Mouse (Mus musculus): ENCODE data around the gene Oaf. TPM values are rescaled to one million over a fixed set of nuclear protein-coding genes. Genes with fewer than 3 reads are reported as not detected.

The Oaf gene
- total RNA-seq, 1 experiment = 22.8 TPM

- Histone ChIP-seq H3K4me3 (ENCODE audit: insufficient read depth in 1 of 2, low read depth in 1 of 2, low read length in 2 of 2, poor library complexity in 1 of 2, severe bottlenecking in 1 of 2) (no peak overlapping the region), H3K9me3 (ENCODE audit: control insufficient read depth, insufficient read depth, low read depth, low read length) (no peaks in the 10 kb centered on the region), H3K27ac (ENCODE audit: insufficient read depth, low read depth, low read length, poor library complexity, severe bottlenecking) (no peak overlapping the region), H3K9ac (ENCODE audit: insufficient read depth, low read depth, low read length, poor library complexity, severe bottlenecking) (no peak overlapping the region), H3K4me1 (ENCODE audit: control insufficient read depth in 2 of 2, insufficient read depth in 2 of 2, low read length in 2 of 2, poor library complexity in 1 of 2) (peaks cover 16 to 28% of the 10 kb centered on the region in 2 experiments), H3K36me3 (ENCODE audit: control insufficient read depth, insufficient read depth, low read length, poor library complexity, severe bottlenecking) (no peaks in the 10 kb centered on the region)
- no peak for DNase-seq (ENCODE audit: low read depth, low spot score)
- in situ Hi-C loops (cut with MboI; ENCODE audit: low sequenced_read_pairs in 2 of 2, unreplicated experiment in 2 of 2) = no loop called here
- no peak for TF ChIP-seq CHD2 (IDR thresholded peaks at IDR 0.05; ENCODE audit: low read depth, low read length)
Observed at GRCm38 (mm10) chr9:43262390-43262789, 22.7 kb upstream of the Oaf start.

GRCm38 (mm10) chr9:43261941-43262340, 22.2 kb upstream of the Oaf start:
- Histone ChIP-seq H3K9ac (ENCODE audit: insufficient read depth, low read depth, low read length, poor library complexity, severe bottlenecking) (no peak overlapping the region), H3K36me3 (ENCODE audit: control insufficient read depth, insufficient read depth, low read length, poor library complexity, severe bottlenecking) (no peaks in the 10 kb centered on the region), H3K9me3 (ENCODE audit: control insufficient read depth, insufficient read depth, low read depth, low read length) (no peaks in the 10 kb centered on the region), H3K27ac (ENCODE audit: insufficient read depth, low read depth, low read length, poor library complexity, severe bottlenecking) (no peak overlapping the region), H3K4me3 (ENCODE audit: insufficient read depth in 1 of 2, low read depth in 1 of 2, low read length in 2 of 2, poor library complexity in 1 of 2, severe bottlenecking in 1 of 2) (no peak overlapping the region), H3K4me1 (ENCODE audit: control insufficient read depth in 2 of 2, insufficient read depth in 2 of 2, low read length in 2 of 2, poor library complexity in 1 of 2) (peaks cover 13 to 28% of the 10 kb centered on the region in 2 experiments)
- TF ChIP-seq MAFK (IDR thresholded peaks at IDR 0.05; ENCODE audit: insufficient read depth, low read depth, low read length) (peak; percentile 47), ZC3H11A (IDR thresholded peaks at IDR 0.05; ENCODE audit: borderline replicate concordance, low read depth, low read length) (no peak)
- DNase-seq (ENCODE audit: low read depth, low spot score) = no peak
- in situ Hi-C loops (cut with MboI; ENCODE audit: low sequenced_read_pairs in 2 of 2, unreplicated experiment in 2 of 2) = no loop called here

DNA sequence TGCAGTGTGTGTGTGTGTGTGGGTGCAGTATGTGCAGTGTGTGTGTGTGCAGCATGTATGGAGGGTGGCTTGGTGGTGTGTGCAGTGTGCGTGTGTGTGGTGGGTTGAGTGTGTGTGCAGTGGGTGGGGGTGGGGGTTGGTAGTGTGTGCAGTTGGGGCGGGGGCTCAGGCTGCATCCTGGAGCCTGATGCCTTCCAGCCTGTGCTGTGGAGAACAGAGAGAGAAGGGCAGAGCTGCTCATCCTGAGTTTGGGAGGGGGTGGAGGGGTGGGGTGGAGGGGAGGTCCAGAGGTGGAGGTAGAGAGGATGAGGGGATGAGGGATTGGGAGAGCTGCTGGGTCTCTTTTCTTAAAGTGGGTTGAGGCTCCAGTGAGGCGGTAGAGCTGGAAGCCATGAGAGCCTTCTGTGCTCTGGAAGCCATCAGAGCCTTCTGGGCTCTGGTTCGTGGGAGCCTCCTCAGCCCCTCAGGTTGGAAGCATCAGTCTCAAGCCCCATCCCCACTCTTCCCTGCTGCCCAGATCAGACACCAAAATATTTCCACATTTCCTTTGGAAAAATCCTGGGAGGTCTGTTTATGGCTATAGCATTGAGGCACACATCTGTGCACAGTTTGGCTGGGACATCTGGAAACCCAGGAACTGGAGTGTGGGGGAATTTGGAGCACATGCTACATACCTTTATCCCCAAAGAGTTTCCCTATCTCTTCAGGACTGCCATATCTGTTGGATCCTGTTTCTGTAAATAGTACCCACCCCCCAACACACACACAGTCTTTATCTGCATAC, 21.6 kb upstream of the Oaf start:
- Histone ChIP-seq H3K9ac (ENCODE audit: insufficient read depth, low read depth, low read length, poor library complexity, severe bottlenecking) (no peak overlapping the region), H3K4me3 (ENCODE audit: insufficient read depth in 1 of 2, low read depth in 1 of 2, low read length in 2 of 2, poor library complexity in 1 of 2, severe bottlenecking in 1 of 2) (no peak overlapping the region), H3K4me1 (ENCODE audit: control insufficient read depth in 2 of 2, insufficient read depth in 2 of 2, low read length in 2 of 2, poor library complexity in 1 of 2) (peaks cover 10 to 26% of the 10 kb centered on the region in 2 experiments), H3K36me3 (ENCODE audit: control insufficient read depth, insufficient read depth, low read length, poor library complexity, severe bottlenecking) (no peaks in the 10 kb centered on the region), H3K27ac (ENCODE audit: insufficient read depth, low read depth, low read length, poor library complexity, severe bottlenecking) (no peak overlapping the region), H3K9me3 (ENCODE audit: control insufficient read depth, insufficient read depth, low read depth, low read length) (no peaks in the 10 kb centered on the region)
- TF ChIP-seq CHD2 (IDR thresholded peaks at IDR 0.05; ENCODE audit: low read depth, low read length) (no peak), MAFK (IDR thresholded peaks at IDR 0.05; ENCODE audit: insufficient read depth, low read depth, low read length) (no peak), HCFC1 (IDR thresholded peaks at IDR 0.05; ENCODE audit: borderline replicate concordance, insufficient read depth, low read length) (no peak), ZC3H11A (IDR thresholded peaks at IDR 0.05; ENCODE audit: borderline replicate concordance, low read depth, low read length) (no peak), ZNF384 (IDR thresholded peaks at IDR 0.05; ENCODE audit: low read depth, low read length) (no peak)
- DNase-seq (ENCODE audit: low read depth, low spot score) = no peak
- in situ Hi-C loops (cut with MboI; ENCODE audit: low sequenced_read_pairs in 2 of 2, unreplicated experiment in 2 of 2) = no loop called here

DNA sequence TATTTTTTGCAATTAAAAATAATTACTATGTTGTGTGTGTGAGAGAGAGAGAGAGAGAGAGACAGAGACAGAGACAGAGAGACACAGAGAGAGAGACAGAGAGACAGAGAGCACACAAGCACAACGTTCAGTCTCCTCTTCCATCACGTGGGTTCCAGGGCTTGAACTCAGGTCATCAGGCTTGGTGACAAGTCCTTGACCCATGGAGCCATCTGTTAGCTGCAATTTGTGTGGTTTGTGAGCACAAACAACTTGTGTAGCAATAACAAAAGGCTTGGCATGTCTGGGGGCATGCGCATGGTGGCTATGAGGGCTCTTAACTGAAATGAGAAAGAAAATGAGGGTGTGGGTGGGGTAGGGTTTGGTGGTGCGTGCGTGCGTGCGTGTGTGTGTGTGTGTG, 20.9 kb upstream of the Oaf start:
- Histone ChIP-seq H3K36me3 (ENCODE audit: control insufficient read depth, insufficient read depth, low read length, poor library complexity, severe bottlenecking) (no peaks in the 10 kb centered on the region), H3K4me3 (ENCODE audit: insufficient read depth in 1 of 2, low read depth in 1 of 2, low read length in 2 of 2, poor library complexity in 1 of 2, severe bottlenecking in 1 of 2) (no peak overlapping the region), H3K27ac (ENCODE audit: insufficient read depth, low read depth, low read length, poor library complexity, severe bottlenecking) (no peak overlapping the region), H3K9me3 (ENCODE audit: control insufficient read depth, insufficient read depth, low read depth, low read length) (no peaks in the 10 kb centered on the region), H3K4me1 (ENCODE audit: control insufficient read depth in 2 of 2, insufficient read depth in 2 of 2, low read length in 2 of 2, poor library complexity in 1 of 2) (peaks cover 10 to 26% of the 10 kb centered on the region in 2 experiments), H3K9ac (ENCODE audit: insufficient read depth, low read depth, low read length, poor library complexity, severe bottlenecking) (no peak overlapping the region)
- no peak for TF ChIP-seq CHD2 (IDR thresholded peaks at IDR 0.05; ENCODE audit: low read depth, low read length)
- no peak for TF ChIP-seq ZNF384 (IDR thresholded peaks at IDR 0.05; ENCODE audit: low read depth, low read length)
- TF ChIP-seq MAFK (IDR thresholded peaks at IDR 0.05; ENCODE audit: insufficient read depth, low read depth, low read length) = no peak
- no peak for TF ChIP-seq HCFC1 (IDR thresholded peaks at IDR 0.05; ENCODE audit: borderline replicate concordance, insufficient read depth, low read length)
- no peak for DNase-seq (ENCODE audit: low read depth, low spot score)
- in situ Hi-C loops (cut with MboI; ENCODE audit: low sequenced_read_pairs in 2 of 2, unreplicated experiment in 2 of 2) = no loop called here

GRCm38 (mm10) chr9:43253271-43253681, 13.6 kb upstream of the Oaf start:
- Histone ChIP-seq H3K36me3 (ENCODE audit: control insufficient read depth, insufficient read depth, low read length, poor library complexity, severe bottlenecking) (no peaks in the 10 kb centered on the region), H3K9me3 (ENCODE audit: control insufficient read depth, insufficient read depth, low read depth, low read length) (no peaks in the 10 kb centered on the region), H3K4me3 (ENCODE audit: insufficient read depth in 1 of 2, low read depth in 1 of 2, low read length in 2 of 2, poor library complexity in 1 of 2, severe bottlenecking in 1 of 2) (no peak overlapping the region), H3K27ac (ENCODE audit: insufficient read depth, low read depth, low read length, poor library complexity, severe bottlenecking) (no peak overlapping the region), H3K4me1 (ENCODE audit: control insufficient read depth in 2 of 2, insufficient read depth in 2 of 2, low read length in 2 of 2, poor library complexity in 1 of 2) (peaks cover 2 to 7% of the 10 kb centered on the region in 2 experiments; a peak in 3 of 4 replicates), H3K9ac (ENCODE audit: insufficient read depth, low read depth, low read length, poor library complexity, severe bottlenecking) (no peak overlapping the region)
- TF ChIP-seq CHD2 (IDR thresholded peaks at IDR 0.05; ENCODE audit: low read depth, low read length) (no peak), HCFC1 (IDR thresholded peaks at IDR 0.05; ENCODE audit: borderline replicate concordance, insufficient read depth, low read length) (no peak), MAFK (IDR thresholded peaks at IDR 0.05; ENCODE audit: insufficient read depth, low read depth, low read length) (no peak), ZC3H11A (IDR thresholded peaks at IDR 0.05; ENCODE audit: borderline replicate concordance, low read depth, low read length) (no peak), ZNF384 (IDR thresholded peaks at IDR 0.05; ENCODE audit: low read depth, low read length) (no peak)
- DNase-seq (ENCODE audit: low read depth, low spot score) = no peak
- in situ Hi-C loops (cut with MboI; ENCODE audit: low sequenced_read_pairs in 2 of 2, unreplicated experiment in 2 of 2) = no loop called here
